Mouse (Mus musculus): Measurements from ENCODE around the gene Zbtb16. TPM values are rescaled to one million over a fixed set of nuclear protein-coding genes. Genes with fewer than 3 reads are reported as not detected.
A peak's percentile ranks its signal among the peaks of the same experiment; 100 is the strongest.

The Zbtb16 gene
- polyA plus RNA-seq, 1 experiment from 2014 or later = 2.0 TPM

DNA sequence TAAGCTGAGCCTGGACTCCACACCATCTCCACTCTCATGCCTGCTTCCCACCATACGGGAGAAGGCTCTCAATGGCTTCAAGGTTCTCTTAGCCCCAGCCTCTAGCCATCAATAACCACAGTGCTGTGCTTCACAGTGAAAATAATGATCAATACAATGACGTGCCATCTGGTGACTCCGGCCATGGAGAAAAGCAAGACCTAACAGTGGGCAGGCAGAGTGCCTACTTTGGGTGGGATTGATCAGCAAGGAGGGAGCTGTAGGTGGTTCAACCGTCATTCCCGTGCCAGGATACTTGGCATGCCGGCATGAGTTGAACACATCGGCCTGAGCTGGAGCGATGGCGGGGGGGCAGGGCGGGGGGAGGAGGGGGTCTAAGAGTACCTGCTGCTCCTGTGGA, 40.3 kb downstream of the Zbtb16 start:
- 60% methylated on average over 10 of the region's 10 CpGs for WGBS
- H3K36me3 ChIP-seq = no peaks in the 10 kb centered on the region
- no peak overlapping the region for H3K9ac ChIP-seq
- H3K27ac ChIP-seq = no peak overlapping the region
- H3K4me3 ChIP-seq (replicated peaks) = no peak overlapping the region
- no peaks in the 10 kb centered on the region for H3K27me3 ChIP-seq (replicated peaks)
- no peaks in the 10 kb centered on the region for H3K9me3 ChIP-seq
- no peak for ATAC-seq
- peaks cover 7% of the 10 kb centered on the region for H3K4me1 ChIP-seq (replicated peaks)
- H3K4me2 ChIP-seq (replicated peaks) = no peak overlapping the region

DNA sequence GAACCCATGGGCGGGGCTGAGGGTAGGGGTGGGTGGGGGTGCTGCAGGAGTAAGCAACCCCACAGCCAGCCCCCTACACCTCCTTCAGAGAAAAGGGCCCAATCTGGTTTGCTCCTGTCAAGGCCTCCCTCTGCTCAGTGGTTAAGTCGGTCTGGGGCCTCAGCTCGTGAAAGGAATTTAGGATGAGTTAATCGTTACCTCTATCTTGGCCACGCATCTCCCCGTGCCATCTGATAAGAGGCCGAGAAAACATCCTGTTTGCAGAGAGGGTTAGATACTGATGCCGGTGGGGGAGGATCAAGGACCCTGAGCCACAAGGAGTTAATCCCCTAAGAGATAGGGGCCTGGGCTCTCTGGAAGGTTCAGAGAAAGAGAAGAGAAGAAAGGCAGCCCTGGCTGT, 40.9 kb downstream of the Zbtb16 start:
- Histone ChIP-seq H3K4me3 (replicated peaks) (no peak overlapping the region), H3K9ac (no peak overlapping the region), H3K36me3 (no peaks in the 10 kb centered on the region), H3K4me1 (replicated peaks) (peaks cover 7% of the 10 kb centered on the region), H3K27ac (no peak overlapping the region), H3K27me3 (replicated peaks) (no peaks in the 10 kb centered on the region), H3K9me3 (no peaks in the 10 kb centered on the region), H3K4me2 (replicated peaks) (no peak overlapping the region)
- WGBS = 22% methylated on average over 8 of the region's 8 CpGs
- peak; percentile 71; the same call in 1 of the 2 replicates for ATAC-seq

DNA sequence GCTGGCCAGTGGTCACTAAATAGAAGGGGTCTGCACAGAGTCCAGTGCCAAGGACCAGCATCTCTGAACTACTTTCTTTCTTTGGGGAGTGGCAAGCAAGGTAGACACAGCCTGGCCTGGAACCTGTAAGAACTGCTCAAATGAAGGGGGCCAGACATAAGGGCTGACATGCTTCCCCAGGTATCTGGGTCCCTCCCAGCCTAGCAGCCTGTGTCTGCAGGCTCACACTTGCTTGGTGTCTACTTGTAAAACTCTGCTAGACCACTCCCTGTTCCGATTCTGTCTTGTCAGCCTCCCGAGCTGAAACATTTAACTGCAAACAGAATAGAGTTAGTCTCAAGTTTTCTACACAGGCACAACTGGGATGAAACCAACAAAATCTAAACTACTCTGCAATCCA, 41.6 kb downstream of the Zbtb16 start:
- Histone ChIP-seq H3K36me3 (no peaks in the 10 kb centered on the region), H3K4me1 (replicated peaks) (peaks cover 7% of the 10 kb centered on the region), H3K27me3 (replicated peaks) (no peaks in the 10 kb centered on the region), H3K9ac (no peak overlapping the region), H3K27ac (no peak overlapping the region), H3K9me3 (no peaks in the 10 kb centered on the region), H3K4me3 (replicated peaks) (no peak overlapping the region), H3K4me2 (replicated peaks) (no peak overlapping the region)
- no peak for ATAC-seq
- WGBS = 60% methylated on average over 2 of the region's 2 CpGs

DNA sequence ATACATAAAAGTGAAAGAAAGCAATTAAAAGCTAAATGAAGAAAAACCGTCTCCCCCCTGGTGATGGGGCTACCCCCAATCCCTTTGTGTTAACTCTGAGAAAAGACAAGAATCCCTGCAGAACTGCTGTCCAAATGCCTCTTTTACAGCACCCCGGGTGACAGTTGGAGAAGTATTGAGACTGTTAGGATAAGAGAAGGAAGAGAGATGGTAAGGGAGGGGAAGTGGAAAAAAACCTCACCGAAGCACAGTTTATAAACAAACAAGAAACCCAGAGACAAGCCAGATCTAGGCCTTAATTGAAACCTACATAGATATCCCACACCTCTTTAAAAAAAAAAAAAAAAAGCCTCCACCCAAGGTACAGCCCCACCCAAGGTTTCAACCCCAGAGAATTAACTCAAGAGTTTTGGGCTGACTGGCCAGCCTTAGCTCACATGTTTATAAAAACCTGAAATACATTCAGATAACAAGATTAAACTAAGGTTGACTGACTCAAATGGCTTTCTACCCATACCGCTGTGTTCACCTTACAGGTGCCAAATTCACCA, 42.3 kb downstream of the Zbtb16 start:
- no peak overlapping the region for H3K4me3 ChIP-seq (replicated peaks)
- no peaks in the 10 kb centered on the region for H3K36me3 ChIP-seq
- H3K27me3 ChIP-seq (replicated peaks) = no peaks in the 10 kb centered on the region
- no peaks in the 10 kb centered on the region for H3K9me3 ChIP-seq
- no peak for ATAC-seq
- no peak overlapping the region for H3K4me2 ChIP-seq (replicated peaks)
- H3K9ac ChIP-seq = no peak overlapping the region
- peaks cover 7% of the 10 kb centered on the region for H3K4me1 ChIP-seq (replicated peaks)
- H3K27ac ChIP-seq = no peak overlapping the region
- WGBS = 46% methylated on average over 4 of the region's 4 CpGs

DNA sequence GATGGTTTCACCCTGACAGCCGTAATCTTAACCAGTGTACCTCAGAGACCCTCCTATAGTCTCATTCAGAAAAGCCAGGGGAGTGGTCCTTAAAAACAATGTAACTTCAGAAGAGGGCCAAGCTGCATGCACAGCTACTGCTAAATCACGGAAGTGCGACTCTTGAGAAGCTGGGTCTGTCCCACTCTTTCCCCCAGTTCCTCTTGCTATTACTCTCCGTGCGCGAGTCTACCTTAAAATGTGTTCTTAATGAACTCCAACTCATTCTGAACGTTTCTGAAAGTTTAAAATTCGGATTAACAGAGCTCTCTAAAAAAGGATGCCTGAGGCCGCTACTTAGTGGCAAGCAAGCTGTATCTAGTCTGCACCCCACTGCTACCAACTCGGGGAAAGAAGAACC, 45.4 kb downstream of the Zbtb16 start:
- Histone ChIP-seq H3K9me3 (no peaks in the 10 kb centered on the region), H3K4me3 (replicated peaks) (no peak overlapping the region), H3K4me2 (replicated peaks) (no peak overlapping the region), H3K9ac (no peak overlapping the region), H3K36me3 (no peaks in the 10 kb centered on the region), H3K27ac (no peak overlapping the region), H3K4me1 (replicated peaks) (peaks cover 10% of the 10 kb centered on the region; the same call in 1 of the 2 replicates), H3K27me3 (replicated peaks) (no peaks in the 10 kb centered on the region)
- 87% methylated on average over 10 of the region's 10 CpGs for WGBS
- ATAC-seq = no peak

DNA sequence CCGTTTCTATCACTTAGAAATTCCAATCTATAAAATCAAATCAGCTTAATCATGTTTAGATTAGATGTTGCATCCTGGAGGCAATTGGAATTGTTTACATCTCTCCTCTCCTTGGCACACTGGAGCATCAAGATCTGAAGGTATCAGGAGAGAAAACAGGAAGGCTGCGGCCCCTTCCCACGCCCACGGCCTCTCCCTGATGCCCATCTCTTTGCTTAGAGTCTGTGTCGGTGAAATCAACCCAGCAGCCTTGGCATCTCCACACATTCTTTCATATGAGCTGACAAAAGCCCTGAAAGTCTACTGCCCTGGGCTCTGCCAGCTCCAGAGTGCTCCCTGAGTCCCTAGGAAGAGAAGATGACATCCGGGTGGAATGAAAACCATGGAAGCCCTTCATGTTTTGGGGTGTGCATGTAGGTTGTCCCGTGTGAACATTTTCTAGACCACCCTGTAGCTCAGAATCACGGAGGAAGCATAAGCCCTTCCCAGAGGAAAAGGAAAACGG, 48.1 kb downstream of the Zbtb16 start:
- Histone ChIP-seq H3K36me3 (no peaks in the 10 kb centered on the region), H3K27me3 (replicated peaks) (no peaks in the 10 kb centered on the region), H3K9me3 (no peaks in the 10 kb centered on the region), H3K9ac (no peak overlapping the region), H3K4me2 (replicated peaks) (no peak overlapping the region), H3K4me3 (replicated peaks) (no peak overlapping the region), H3K4me1 (replicated peaks) (0 out of 2 replicates have a peak, but pooled peaks cover 3% of the 10 kb centered on the region), H3K27ac (no peak overlapping the region)
- 75% methylated on average over 9 of the region's 9 CpGs for WGBS
- no peak for ATAC-seq

DNA sequence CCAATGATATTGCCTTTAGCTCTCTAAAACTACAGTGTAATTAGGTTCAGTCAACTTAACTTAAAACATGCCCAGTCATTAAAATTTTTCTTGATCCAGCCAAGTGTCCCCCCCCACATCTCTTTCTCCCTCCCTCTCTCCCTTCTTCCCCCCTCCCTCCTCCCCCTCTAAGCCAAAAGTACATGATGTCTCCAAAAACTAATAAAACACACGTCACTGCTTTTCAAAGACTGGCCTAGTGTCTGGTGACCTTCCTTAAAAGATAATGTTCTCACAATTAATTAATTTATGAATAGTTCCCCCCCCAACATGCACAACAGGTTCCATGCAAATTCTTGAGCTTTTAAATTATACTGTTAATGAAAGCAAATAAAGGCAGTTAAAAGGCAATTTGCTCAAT, 48.7 kb downstream of the Zbtb16 start:
- ATAC-seq = no peak
- Histone ChIP-seq H3K9ac (no peak overlapping the region), H3K36me3 (no peaks in the 10 kb centered on the region), H3K27me3 (replicated peaks) (no peaks in the 10 kb centered on the region), H3K4me2 (replicated peaks) (no peak overlapping the region), H3K27ac (no peak overlapping the region), H3K9me3 (no peaks in the 10 kb centered on the region), H3K4me3 (replicated peaks) (no peak overlapping the region), H3K4me1 (replicated peaks) (0 out of 2 replicates have a peak, but pooled peaks cover 4% of the 10 kb centered on the region)
- 58% methylated on average over 1 of the region's 1 CpGs for WGBS

DNA sequence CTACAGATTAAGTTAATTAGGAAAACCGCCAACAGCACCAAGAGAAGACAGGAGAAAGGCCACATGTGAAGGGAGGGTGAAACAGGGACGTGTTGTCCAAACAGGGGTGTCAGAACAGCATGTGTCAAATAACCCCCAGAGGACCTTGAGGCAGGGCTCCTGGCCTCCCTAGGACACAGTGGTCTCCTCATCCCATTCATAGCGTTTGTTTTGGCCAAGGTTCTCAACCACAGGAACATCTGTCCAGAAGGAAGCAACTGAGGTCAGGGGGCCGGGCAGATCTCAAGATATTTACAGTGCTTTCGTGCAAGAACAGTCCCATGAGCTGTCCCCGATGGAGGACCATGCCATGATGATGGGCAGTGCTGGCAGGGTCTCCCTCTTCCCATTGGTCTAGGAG, 49.2 kb downstream of the Zbtb16 start:
- no peak for ATAC-seq
- H3K27ac ChIP-seq = no peak overlapping the region
- H3K4me2 ChIP-seq (replicated peaks) = no peak overlapping the region
- 0 out of 2 replicates have a peak, but pooled peaks cover 5% of the 10 kb centered on the region for H3K4me1 ChIP-seq (replicated peaks)
- H3K36me3 ChIP-seq = no peaks in the 10 kb centered on the region
- H3K27me3 ChIP-seq (replicated peaks) = no peaks in the 10 kb centered on the region
- H3K9me3 ChIP-seq = no peaks in the 10 kb centered on the region
- H3K4me3 ChIP-seq (replicated peaks) = no peak overlapping the region
- WGBS = 56% methylated on average over 6 of the region's 6 CpGs
- H3K9ac ChIP-seq = no peak overlapping the region

DNA sequence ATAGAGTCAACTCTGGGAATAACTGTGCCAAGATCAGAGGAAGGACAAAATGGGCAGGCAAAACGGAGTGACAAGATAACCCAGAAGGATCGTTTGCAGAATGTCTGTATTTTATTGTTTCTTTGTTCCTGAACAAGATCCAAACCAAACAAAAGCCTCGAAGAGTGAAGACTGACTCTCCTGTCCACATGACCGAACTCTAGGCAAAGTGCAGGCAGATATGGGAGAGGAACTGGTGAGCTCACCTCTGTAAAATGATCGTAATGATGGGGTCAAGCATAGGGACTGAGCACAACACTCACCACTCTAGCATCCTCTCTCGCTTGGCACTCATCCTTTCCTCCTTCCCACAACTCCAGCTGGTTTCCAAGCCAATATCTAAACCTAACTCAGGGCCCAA, 51.1 kb downstream of the Zbtb16 start:
- Histone ChIP-seq H3K4me2 (replicated peaks) (no peak overlapping the region), H3K27ac (no peak overlapping the region), H3K36me3 (no peaks in the 10 kb centered on the region), H3K4me3 (replicated peaks) (no peak overlapping the region), H3K4me1 (replicated peaks) (0 out of 2 replicates have a peak, but pooled peaks cover 5% of the 10 kb centered on the region), H3K9ac (no peak overlapping the region), H3K27me3 (replicated peaks) (no peaks in the 10 kb centered on the region), H3K9me3 (no peaks in the 10 kb centered on the region)
- ATAC-seq = no peak
- WGBS = 58% methylated on average over 6 of the region's 6 CpGs

DNA sequence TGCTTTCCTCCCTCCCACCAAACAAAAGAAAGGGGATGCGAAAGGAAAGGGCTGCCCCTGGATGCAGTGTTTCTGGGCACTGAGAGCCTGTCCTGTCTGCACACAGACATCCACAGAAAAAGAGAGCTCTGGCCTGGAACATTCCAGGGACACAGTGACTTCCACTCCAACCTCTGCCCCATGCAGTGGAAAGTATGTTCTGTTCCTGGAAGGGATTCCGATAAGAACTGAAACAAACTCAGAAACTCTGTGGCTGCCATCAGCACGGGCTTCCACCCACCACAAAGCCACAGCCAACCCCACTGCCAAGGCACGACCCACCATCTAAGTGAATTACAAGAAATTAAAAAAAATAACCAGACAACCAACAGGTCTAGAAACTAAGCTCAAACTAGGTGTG, 52.7 kb downstream of the Zbtb16 start:
- H3K36me3 ChIP-seq = no peaks in the 10 kb centered on the region
- H3K4me1 ChIP-seq (replicated peaks) = 0 out of 2 replicates have a peak, but pooled peaks cover 5% of the 10 kb centered on the region
- 73% methylated on average over 4 of the region's 4 CpGs for WGBS
- no peak overlapping the region for H3K4me3 ChIP-seq (replicated peaks)
- no peak overlapping the region for H3K27ac ChIP-seq
- no peak overlapping the region for H3K9ac ChIP-seq
- no peak for ATAC-seq
- H3K4me2 ChIP-seq (replicated peaks) = no peak overlapping the region
- no peaks in the 10 kb centered on the region for H3K27me3 ChIP-seq (replicated peaks)
- H3K9me3 ChIP-seq = no peaks in the 10 kb centered on the region

DNA sequence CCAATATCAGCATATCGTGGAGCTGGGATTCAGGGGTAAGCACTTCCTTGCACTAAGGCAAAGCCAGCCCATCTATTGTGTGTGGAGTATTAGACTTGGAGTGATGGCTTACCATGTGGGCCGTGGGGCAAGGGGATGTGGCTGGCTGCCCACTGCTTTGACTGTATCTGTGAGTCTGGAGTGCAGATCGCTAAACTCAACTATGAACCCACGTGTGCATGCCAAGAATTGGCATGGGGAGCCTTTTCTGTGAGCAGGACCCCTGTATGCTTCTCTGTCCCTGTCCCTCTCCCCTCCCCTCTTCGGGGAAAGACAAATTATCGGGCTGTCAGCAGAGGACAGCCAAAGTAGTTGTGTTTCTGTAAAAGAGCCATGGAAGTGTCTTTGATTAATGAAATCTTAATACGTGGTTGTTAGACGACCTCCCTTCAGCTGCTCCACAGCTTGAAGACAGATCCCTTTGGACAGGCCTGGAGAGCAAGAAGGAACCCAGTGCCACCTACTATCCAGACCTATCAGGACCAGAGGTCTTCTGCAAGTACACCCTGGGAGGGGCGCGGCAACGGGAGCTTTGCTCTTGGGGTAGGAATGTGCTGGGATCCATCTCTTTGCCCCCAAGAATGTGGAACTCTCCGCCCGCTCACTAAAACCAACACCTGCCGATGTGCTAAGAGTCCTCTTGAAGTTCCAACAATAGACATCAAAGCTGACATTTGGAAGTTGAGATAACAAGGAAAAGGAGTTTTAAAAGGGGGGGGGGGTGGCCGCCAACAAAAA, 53.5 kb downstream of the Zbtb16 start:
- Histone ChIP-seq H3K4me1 (replicated peaks) (0 out of 2 replicates have a peak, but pooled peaks cover 5% of the 10 kb centered on the region), H3K27ac (no peak overlapping the region), H3K27me3 (replicated peaks) (no peaks in the 10 kb centered on the region), H3K9ac (no peak overlapping the region), H3K9me3 (no peaks in the 10 kb centered on the region), H3K4me3 (replicated peaks) (no peak overlapping the region), H3K4me2 (replicated peaks) (no peak overlapping the region), H3K36me3 (no peaks in the 10 kb centered on the region)
- no peak for ATAC-seq
- 45% methylated on average over 15 of the region's 15 CpGs for WGBS

DNA sequence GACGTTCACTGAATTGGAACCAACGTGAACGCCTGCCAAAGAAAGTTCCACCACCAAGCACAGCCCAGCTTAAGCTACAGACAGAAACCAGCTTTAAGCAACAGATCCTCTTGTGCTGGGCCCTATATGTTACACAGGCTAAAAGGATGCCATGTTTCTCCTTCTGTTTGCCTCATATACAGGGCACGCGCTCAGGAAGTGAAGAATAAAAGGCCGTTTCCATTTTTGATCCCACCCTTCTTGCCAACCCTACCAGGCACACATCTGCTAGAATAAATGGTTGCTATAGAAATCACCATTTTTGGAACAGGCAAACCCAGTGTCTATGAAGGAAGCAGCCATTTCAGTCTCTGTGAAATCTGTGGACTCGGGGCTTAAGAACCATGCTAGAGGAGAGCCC, 59.8 kb downstream of the Zbtb16 start:
- Histone ChIP-seq H3K4me3 (replicated peaks) (no peak overlapping the region), H3K9me3 (no peaks in the 10 kb centered on the region), H3K27ac (no peak overlapping the region), H3K27me3 (replicated peaks) (no peaks in the 10 kb centered on the region), H3K36me3 (no peaks in the 10 kb centered on the region), H3K9ac (no peak overlapping the region), H3K4me1 (replicated peaks) (no peaks in the 10 kb centered on the region), H3K4me2 (replicated peaks) (no peak overlapping the region)
- ATAC-seq = no peak
- 88% methylated on average over 7 of the region's 7 CpGs for WGBS

DNA sequence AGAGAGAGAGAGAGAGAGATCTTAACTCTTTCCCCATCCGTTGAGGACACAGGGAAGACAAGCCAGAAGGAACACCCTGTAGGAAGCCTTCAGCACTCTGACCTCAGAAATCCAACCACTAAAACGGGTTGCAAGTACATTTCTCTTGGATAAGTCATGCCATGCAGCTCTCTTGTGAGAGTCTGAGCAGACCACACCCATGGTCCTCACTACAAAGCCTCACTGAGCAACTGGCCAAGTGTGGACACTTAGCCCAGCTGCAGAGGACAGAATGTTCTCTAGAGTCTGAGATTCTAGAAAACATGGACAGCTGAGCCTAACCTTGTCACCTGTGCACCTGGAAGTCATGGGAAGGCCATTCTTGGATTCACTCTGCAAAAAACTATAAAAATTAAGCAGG, 60.5 kb downstream of the Zbtb16 start:
- Histone ChIP-seq H3K36me3 (no peaks in the 10 kb centered on the region), H3K27me3 (replicated peaks) (no peaks in the 10 kb centered on the region), H3K9me3 (no peaks in the 10 kb centered on the region), H3K27ac (no peak overlapping the region), H3K4me3 (replicated peaks) (no peak overlapping the region), H3K4me1 (replicated peaks) (no peaks in the 10 kb centered on the region), H3K4me2 (replicated peaks) (no peak overlapping the region), H3K9ac (no peak overlapping the region)
- no peak for ATAC-seq
- 55% methylated on average over 2 of the region's 2 CpGs for WGBS

All from intestine, embryonic 15.5 days (tissue).